Mouse (Mus musculus) left cerebral cortex, adult 2 months (tissue): ENCODE results near the gene Cox8a. TPM values are rescaled to one million over a fixed set of nuclear protein-coding genes. Genes with fewer than 3 reads are reported as not detected.

ENCODE experiments used
- DNase-seq, 2 experiments: peaks; one replicate each; pipeline ENCODE4 v3.0.0; 2021 to 2022; ENCODE audit warnings: low spot score in 2 of 2, mixed read lengths in 1 of 2; ENCODE audit errors: extremely low spot score in 1 of 2
- H3K27ac ChIP-seq: fragments of 200-600 bp; 2 replicates; pipeline ENCODE4 v1.8.1; 2022
- H3K4me3 ChIP-seq: fragments of 200-600 bp; 2 replicates; pipeline ENCODE4 v1.8.1; 2022
- CTCF ChIP-seq: fragments of 200-600 bp; IDR thresholded peaks from 2 replicates; pipeline ENCODE4 v1.8.1; 2022; ENCODE audit warnings: antibody characterized with exemption, mild to moderate bottlenecking, moderate library complexity
- intact Hi-C: fragments of 180-260 bp; cut with DNase I; formaldehyde crosslinking; loops from one replicate; pipeline ENCODE4 v1.15.1; 2025
- total RNA-seq, 2 experiments: library from RNA; stranded (reverse); gene quantifications; 2 replicates each; pipeline ENCODE4 v1.2.3; 2021

The Cox8a gene
- total RNA-seq, 2 experiments from 2014 or later: 934 to 941 TPM

DNA sequence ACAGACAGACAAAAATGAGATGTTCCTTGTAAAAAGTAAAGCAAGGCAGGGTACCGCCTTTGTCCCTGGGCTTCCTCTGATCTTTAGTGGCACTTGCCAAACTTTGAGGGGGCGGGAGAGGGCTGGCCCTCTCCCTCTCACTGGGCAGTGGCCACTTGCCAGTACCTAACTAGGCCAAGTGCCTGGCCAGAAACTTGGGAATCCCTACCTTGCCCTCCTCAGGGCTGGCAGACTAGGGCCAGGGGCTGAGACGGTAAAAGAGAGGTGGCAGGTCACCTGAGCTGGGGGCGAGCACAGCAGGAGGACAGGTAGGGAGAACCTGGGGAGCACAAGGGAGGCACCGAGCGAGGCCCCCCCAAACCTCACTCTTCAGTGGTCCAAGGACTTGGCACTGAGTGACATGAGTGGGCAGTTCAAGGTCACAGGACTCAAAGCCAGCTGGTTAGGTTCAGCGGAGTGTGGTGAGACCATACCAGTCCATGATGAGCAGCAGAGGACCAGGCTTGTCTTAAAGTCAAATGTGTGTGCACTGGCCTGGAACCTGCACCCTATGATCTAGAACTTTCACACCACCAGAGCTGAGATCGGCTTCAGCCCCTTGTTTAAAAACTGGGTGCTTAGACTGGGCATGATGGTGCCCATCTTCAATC is 36.5 kb downstream of the Cox8a start:
- no peak for DNase-seq
- intact Hi-C loops: no loop called here

DNA sequence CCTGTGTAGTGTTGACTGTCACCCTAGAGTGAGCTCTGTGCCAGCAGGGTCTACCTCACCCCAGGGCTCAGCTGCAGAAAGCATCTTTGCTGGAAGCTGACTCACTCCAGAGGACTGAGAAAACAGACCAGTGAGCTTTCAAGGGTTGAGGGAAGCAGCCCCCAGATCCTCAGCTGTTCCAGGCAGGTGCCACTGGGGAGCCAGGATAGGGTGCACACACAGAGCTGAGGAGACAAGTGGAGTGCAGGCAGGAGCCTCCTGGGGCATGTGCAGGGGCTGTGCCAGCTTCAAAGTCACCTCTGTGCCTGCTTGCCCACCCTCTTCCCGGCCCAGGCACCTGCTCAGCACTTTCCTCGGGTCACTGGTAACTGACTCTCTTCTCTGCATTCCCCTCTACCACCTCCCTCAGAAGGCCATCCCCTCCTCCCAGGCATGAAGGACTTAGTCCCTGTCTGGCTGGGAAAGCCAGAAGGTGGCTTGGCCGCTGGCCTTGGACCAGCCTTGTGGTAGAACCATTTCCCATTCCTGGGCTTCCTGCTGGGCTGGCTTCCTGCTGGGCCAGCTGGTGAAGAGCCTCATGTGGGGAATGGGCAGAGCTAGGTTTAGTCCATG is 38.5 kb downstream of the Cox8a start:
- DNase-seq: no peak
- no peak for TF ChIP-seq CTCF
- intact Hi-C loops: no loop called here

More for the DNA sequence above, 36.5 kb downstream of the Cox8a start:
- TF ChIP-seq CTCF: no peak
- Histone ChIP-seq H3K27ac (no peak overlapping the region; the same call in 1 of the 2 replicates), H3K4me3 (no peak overlapping the region)

DNA sequence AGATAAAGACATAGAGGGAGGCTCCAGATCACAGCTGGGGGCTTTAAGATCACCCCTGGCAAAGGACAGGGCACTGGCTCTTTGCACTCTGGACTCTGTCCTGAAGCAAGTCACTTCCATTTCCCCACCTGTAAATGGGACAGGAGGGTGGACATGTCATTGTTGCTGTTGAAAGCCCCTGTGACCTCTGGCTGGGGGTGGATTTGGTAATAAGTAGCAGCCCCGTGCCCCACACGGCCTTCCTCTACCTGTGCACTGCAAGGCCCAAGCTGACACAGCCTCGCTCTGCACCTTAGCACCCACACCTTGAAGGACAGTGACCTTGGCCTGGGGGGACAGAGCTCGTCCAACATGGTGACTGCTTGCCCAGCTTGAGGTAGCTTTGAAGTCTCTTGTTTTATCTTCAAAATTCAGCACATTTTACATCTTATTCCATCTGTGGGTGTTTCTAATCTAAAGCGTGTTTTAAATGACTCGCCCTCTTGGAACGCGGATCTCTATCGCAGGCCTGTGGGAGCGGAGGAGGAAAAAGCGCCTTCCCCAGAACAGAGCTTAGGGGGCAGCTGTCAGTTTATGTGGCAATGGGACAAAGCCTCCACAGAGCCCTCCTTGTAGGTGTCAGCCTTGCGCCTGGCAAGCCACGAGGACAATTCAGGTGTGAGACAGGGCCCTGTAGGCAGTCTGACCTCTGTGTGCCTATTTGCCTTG is 39.5 kb downstream of the Cox8a start:
- Histone ChIP-seq H3K27ac (no peak overlapping the region), H3K4me3 (no peak overlapping the region)
- DNase-seq: no peak
- TF ChIP-seq CTCF: no peak
- intact Hi-C loops: no loop called here

More for the DNA sequence above, 38.5 kb downstream of the Cox8a start:
- Histone ChIP-seq H3K4me3 (no peak overlapping the region), H3K27ac (no peak overlapping the region)

DNA sequence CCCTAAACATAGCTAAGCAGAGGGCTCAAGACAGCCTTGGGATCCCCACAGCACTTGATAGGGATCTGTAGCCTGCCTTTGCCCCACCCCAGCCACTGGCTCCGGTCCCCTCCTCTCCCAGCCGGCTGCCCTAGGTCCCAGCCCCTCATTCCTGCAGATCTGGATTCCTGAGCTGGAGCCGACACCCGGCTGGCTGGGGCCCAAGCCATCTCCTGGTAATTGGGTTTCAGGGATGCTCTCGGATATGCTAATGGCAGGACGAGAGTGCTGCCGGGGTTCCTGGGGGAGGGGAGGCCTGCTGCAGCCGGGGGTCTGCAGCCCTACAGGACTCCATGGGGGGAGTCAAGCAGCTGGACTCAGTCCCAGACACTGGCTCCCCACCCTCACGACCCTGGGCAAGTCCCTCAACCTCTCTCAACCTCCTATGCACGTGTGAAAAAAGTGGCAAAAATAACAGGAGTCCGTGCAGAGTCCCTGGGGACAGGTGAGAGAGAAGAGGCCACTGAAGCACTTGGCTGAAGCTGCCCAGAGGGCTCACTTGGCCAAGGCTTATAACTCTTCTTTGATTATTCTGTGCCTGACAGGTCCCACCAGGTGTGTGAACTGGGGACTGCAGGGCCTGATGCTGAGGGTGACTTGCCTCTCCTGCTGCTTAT is 41.2 kb downstream of the Cox8a start:
- TF ChIP-seq CTCF: no peak
- intact Hi-C loops: no loop called here

DNA sequence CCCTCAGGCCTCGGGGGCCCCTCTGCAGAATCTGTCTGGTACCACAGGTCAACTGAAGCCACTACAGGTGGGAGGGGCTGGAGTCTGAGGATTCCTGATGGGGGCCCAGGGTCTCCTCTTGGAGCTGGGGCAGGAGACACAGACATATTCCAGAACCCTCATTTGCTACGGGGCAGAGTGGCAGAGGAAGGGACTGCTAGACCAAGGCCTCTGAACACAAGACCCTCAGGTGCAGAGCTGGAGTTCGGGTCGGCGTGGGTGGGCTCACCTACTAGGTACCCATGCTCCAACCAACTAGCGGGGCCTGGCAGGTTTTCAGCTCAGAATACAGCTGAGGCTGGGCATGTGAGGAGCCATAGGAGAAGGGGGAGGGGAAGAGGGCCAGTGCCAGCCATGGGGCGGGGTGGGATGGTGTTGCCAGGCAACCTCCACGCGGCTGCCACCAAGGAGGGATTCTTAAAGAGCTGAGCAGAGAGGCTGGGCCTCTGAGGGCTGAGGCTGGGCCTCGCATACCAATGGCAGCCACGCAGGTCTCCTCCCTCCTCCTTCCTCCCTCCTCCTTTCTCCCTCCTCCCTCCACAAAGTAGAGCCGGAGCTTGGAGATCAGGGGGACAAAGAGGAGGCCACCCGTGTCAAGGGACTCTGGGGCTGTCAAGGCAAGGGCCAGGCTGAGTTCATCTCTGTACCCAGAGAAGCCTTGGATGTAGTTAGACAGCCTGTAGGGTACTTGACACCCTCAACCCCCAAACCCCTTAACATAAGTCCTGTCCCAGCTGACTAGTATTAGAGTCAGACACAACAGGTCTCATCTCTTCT is 45.2 kb downstream of the Cox8a start:
- intact Hi-C loops: no loop called here
- TF ChIP-seq CTCF: no peak
- Histone ChIP-seq H3K4me3 (no peak overlapping the region), H3K27ac (no peak overlapping the region)
- peak; percentile 63 to 72 for DNase-seq

More for the DNA sequence above, 41.2 kb downstream of the Cox8a start:
- H3K4me3 ChIP-seq: no peak overlapping the region
- DNase-seq: no peak
- no peak overlapping the region for H3K27ac ChIP-seq

DNA sequence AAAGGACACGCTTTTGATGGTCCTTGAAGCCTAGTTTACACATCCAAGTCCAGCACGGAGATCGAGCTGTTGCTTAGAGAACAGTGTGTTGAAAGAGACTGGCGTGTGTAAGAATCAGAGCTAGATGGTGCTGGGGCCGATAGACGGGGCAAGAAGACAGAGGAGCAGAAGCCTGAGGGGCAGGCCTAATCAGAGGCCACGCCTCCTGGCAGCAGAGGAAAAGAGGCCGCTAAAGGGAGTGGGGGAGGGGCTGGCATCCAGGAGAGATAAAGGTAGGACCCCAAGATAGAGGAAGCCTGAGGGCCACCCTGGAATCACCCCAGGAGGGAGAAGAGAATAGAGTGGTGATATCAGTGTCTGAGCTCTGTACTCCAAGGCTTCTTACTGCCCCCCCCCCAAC is 46.0 kb downstream of the Cox8a start:
- no peak for DNase-seq
- intact Hi-C loops: no loop called here
- Histone ChIP-seq H3K4me3 (no peak overlapping the region), H3K27ac (no peak overlapping the region)
- no peak for TF ChIP-seq CTCF

DNA sequence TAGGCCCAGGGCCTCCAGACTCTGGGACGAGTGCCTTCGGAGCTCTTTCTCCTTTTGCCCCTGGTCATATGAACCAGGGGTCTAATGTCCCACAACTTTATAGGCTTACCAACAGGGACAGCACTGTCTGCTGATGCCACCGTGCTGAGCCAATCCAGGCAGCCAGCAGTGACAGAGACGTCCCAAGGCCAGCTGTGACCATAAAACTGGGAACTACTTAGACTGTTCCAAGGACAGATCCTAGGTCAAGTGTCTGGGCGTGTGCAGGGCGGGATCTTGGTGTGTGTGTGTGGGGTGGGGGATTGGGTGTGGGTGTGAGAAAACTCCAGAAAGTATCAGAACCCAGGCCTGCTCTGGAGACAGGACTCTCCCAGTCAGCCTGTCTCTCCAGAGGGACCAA is 46.5 kb downstream of the Cox8a start:
- H3K4me3 ChIP-seq: no peak overlapping the region
- TF ChIP-seq CTCF: no peak
- DNase-seq: no peak
- H3K27ac ChIP-seq: no peak overlapping the region
- intact Hi-C loops: no loop called here

DNA sequence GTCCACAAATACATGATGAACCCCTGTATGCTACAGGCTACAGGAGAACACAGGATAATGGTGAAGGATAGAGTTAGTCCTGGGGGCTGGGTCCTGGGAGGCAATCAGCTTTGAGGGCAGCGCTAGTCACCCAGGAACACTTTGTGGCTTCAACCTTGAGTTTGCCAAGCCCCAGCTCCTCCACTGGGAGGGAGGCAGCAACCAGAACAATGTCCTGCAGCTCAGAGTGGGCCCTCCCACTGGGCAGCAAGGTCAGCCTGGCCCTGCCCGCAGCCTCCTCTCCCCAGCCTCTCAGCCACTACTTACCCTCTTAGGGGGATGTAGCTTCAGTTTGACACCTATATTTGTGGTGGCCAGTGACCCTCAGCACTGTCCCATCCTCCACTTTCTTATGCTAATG is 49.0 kb downstream of the Cox8a start:
- TF ChIP-seq CTCF: no peak
- intact Hi-C loops: loop anchor here (5.0 kb wide), 1 partner anchor 86 kb away; no protein-coding TSS in a partner anchor
- DNase-seq: no peak
- H3K27ac ChIP-seq: no peak overlapping the region
- H3K4me3 ChIP-seq: no peak overlapping the region

DNA sequence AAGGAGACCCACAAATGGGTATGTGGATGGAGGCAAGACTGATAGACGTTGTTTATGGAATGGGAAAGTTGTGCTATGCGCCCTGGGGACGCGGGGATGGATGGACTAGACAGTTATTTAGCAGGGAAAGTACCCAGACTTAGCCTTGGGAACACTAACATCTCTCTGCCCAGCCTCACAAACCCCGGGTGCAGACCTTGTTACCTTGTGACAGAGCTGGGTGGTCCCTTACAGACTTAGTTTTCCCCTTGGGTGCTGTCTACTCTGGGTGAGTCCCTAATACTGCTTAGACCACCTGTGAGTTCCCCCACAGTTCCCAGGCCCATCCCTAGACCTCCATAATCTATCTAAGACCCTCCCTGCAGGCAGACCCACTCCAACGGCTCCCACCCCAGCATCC is 50.6 kb downstream of the Cox8a start:
- no peak overlapping the region for H3K27ac ChIP-seq
- DNase-seq: no peak
- no peak overlapping the region for H3K4me3 ChIP-seq
- intact Hi-C loops: loop anchor here (5.0 kb wide), 1 partner anchor 84 kb away; no protein-coding TSS in a partner anchor
- no peak for TF ChIP-seq CTCF

DNA sequence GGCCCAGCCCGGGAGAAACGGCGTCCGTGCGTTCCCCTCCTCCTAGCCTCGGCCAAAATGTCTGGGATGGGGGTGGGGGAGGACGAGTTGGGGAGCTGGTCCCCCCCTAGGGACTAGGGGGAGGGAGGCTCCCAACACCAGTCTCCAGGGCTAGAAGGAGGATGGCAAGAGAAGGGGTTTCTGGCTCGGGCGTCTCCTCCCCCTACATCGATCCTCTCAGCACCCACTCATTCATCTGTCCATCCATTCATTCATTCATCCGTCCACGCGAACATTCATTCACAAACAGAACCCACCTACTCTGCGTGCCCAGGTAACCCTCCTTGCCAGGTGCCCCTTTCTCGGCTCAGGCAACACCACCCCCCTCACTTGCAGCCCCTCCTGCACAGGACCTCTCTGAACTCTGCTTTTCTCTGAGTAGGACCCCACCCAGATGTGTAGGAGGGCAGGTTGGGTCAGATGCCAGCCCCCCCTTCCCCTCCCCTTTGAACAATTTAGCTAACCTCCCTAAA is 51.2 kb downstream of the Cox8a start:
- Histone ChIP-seq H3K27ac (peak overlapping the region; percentile 66), H3K4me3 (peak overlapping the region; percentile 76)
- intact Hi-C loops: loop anchor here (5.0 kb wide), 1 partner anchor 84 kb away; no protein-coding TSS in a partner anchor
- TF ChIP-seq CTCF: no peak
- DNase-seq: no peak
